Mouse (Mus musculus): ENCODE results near the gene Efs. TPM values are rescaled to one million over a fixed set of nuclear protein-coding genes. Genes with fewer than 3 reads are reported as not detected.
"Not testable (repeated sequence)": the region's sequence is repeated elsewhere in the genome, so short reads cannot be mapped to it uniquely, and the experiment has no call there.

Gene Efs
- total RNA-seq, 1 experiment from 2014 or later: 3.6 TPM

DNA sequence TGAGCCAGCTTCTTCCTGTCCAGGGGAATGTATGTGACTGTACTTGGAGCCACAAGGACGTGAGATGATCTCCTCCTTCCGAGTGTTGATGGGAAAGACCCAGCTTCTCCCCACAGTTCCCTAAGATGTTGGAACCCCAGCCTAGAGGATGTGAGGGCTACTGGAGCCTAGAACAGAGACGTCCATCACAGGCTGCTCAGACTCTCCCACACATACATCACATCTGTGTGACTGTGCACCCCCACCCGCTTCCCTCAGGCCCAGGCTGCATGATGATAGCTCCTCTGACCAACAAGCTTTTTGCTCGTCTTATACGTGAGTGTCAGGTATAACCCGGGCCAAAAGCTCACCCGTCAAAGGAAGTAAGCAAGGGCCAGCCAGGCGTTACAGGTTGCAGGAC, 22.9 kb upstream of the Efs start:
- no peak for DNase-seq

DNA sequence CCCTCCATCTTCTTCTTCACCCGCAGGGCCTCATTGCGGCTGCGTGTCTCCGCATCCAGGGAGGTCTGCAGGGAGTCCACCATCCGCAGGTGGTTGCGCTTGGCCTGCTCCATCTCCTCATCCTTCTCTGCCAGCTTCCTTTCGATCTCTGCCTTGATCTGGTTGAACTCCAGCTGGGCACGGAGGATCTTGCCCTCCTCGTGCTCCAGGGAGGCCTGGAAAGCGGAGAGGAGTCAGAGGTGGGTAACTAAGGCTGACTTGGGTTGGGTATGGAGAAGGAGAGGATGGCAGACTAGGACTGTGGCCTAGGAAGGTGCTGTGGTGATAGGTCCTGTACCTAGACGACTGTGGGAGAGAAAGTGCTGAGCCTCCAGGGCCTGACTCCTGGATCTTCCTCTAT, 21.1 kb upstream of the Efs start:
- DNase-seq: not testable (repeated sequence)

- no peak for DNase-seq
Observed at GRCm38 (mm10) chr14:54945975-54946704, 20.2 kb upstream of the Efs start.

- no peak for DNase-seq
Observed at GRCm38 (mm10) chr14:54944939-54945338, 19.0 kb upstream of the Efs start.

DNA sequence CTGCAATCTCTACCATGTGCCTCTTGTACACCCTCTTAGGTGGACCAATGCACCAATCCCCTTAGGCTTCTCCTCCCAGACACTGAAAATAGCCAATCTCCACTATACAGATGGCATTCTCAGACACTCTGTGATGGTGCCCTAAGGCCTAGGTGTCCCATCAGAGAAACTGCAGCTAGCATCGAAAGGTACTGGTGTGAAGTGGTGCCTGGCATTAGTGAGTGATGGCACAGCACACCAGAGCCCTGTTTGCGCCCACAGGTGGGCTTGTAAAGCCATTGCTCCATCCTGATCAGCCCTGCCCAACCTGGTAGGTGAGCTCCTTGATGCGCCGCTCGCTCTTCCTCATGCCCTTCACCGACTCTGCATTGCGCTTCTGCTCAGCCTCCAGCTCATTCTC, 18.0 kb upstream of the Efs start:
- DNase-seq: no peak

- DNase-seq: no peak
Observed at GRCm38 (mm10) chr14:54942479-54942878, 16.6 kb upstream of the Efs start.

GRCm38 (mm10) chr14:54941024-54941978, 15.4 kb upstream of the Efs start:
- no peak for DNase-seq

- no peak for DNase-seq
Observed at GRCm38 (mm10) chr14:54940176-54940530, 14.2 kb upstream of the Efs start.

DNA sequence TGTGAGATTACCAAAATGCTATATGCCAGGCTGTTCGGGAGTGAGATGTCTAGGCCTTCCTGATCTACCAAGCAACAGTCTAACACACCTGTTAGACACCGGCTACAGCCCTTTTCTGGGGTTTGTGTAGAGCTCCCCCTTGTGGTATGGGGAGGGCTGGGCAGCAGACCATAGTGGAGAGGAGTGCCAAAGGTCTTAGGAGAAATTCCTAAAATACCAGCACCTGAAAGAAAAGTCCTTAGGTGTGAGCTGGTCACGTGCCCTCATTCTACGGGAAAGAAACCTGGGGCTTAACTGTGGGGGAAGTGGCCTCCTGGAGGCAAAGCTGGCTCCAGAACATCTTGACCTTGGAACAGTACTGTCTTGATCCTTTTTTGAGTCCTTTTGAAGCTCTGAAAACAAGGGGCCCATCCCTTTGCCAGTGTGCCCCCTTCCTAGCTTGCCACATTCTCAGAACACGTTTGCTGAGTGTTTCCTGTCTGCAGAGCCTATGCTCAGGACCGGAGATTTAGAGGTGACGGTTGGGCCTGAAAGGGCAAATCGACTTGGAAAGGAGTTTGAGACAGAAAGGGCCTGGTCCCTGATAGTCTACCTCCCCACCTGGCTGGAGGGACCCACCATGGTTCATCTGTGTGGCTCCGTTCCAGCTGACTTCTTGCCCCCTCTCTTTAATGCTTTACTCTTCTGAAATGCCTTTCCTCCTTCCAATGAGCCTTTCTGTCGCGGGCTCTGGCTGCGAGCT, 13.7 kb upstream of the Efs start:
- DNase-seq: peak; percentile 57

- no peak for DNase-seq
Observed at GRCm38 (mm10) chr14:54938431-54939219, 12.7 kb upstream of the Efs start.

DNA sequence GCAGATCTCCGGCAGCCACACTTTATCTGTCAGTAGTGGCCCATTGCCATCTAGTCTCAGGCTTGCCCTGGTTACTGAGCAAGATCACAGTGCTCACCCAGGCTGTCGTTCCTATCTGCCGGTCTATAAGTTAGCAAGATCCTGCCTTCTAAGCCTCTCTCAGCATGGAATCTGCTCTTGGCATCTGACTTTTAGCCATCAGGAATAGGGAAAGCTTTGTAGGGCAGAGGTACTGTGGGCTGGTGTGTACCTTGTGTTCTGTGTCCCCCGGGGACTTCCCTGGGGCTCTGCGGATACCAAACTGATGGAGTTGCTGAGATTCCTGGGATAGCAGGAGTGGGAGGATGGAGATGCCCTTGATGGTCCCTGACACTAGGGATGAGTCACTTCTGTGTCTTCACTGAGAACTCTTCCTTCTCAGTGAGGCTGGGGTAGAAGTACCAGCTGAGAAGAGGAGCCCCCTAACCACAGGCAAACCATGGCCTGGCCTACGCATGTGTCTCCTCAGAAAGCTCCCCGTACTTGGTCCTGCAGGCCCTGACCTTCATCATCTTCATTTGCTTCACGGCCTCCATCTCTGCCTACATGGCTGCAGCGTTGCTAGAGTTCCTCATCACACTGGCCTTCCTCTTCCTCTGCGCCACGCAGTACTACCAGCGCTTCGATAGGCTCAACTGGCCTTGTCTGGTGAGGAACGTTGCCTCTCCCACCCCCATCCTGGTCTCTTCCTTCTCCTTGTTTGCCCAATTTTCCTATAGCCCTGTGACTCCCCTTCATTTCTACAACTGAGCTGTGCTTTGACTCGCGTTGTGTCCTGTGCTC, 11.6 kb upstream of the Efs start:
- no peak for DNase-seq

DNA sequence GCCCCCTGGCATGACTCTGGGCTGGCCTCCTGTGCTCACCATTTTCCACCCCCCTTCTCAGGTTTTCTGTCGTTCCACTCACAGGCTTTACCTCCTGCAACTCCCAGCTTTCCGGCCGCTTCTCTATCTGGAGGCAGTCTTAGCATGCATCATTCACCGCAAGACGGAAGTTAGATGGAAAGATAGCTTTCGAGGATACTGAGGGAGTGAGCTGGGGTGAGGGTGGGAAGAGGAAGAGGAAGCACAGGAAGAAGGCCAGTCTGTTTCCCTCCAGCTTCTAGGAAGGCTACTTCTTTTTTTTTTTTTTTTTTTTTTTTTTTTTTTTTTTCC, 10.9 kb upstream of the Efs start:
- no peak for DNase-seq

- DNase-seq: no peak
Observed at GRCm38 (mm10) chr14:54935904-54936830, 10.2 kb upstream of the Efs start, which contains the start of gene Cmtm5. Gene Cmtm5, plus strand, starts transcription at chr14:54936261.

DNA sequence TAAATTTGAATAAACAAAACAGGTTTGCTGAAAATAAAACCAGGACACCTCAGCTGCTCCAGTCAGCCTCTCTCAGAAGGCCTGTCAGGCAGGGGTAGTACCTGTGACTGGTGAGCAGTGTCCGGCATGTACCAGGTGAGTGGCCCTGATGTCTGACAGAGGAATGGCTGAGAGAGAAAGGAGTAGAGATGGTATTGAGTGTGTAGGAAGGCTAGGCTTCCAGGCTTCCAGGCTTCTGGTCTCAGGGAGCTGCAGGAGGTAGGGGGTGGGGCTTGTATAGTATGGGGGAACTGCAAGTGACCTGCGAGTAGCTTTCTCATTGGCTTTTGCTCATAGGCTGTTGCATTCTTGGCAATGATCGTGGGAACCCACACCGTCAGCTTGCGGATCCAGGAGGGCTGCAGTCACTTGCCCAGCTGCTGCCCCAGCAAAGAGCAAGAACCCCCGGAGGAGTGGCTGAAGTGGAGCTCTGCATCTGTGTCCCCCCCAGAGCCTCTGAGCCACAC, 6.8 kb upstream of the Efs start, which contains the start of gene Il25:
Gene Il25 (plus strand): TSS at position 51 of the 506 bp plus-strand sequence.
- DNase-seq: no peak

GRCm38 (mm10) chr14:54930431-54930830, 4.5 kb upstream of the Efs start:
- no peak for DNase-seq

DNA sequence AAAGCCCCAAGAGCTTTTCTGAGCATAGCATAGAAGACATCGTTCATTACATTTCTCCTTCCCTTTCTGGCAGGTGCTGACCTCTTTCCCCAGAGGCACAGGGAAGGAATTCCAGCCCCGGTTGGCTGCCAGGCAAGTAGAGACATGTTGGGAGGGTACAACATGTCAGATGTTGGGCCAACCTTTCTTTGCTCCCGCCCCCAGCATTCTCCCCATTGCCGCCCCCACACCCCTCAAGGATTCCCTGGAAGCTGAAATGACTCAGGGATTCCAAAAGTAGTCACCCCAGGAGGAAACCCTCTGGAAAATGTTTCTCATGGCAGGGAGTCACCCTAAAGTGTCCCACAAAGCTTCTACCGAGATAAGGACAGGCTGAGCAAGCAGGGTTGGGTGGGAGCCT, 3.9 kb upstream of the Efs start:
- no peak for DNase-seq

DNA sequence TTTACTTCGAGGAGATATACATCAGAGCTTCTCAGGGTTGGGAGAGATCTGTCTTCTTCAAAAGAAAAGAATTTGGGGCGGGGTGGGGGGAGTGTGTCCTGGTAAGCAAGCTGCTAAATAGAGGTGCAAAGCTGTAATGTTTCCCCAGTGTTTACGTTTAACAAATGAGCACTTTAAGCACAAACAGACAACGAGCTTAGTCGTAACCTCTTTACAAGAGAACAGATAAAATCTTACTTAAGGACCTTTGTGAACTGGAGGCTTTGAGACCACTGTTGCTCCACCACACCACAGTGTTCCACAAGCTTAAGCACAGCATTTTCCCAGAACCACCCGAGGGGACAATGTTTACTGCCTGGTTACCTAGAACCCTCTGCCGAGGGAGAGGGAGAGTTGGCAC, 1.4 kb upstream of the Efs start:
- DNase-seq: no peak

DNA sequence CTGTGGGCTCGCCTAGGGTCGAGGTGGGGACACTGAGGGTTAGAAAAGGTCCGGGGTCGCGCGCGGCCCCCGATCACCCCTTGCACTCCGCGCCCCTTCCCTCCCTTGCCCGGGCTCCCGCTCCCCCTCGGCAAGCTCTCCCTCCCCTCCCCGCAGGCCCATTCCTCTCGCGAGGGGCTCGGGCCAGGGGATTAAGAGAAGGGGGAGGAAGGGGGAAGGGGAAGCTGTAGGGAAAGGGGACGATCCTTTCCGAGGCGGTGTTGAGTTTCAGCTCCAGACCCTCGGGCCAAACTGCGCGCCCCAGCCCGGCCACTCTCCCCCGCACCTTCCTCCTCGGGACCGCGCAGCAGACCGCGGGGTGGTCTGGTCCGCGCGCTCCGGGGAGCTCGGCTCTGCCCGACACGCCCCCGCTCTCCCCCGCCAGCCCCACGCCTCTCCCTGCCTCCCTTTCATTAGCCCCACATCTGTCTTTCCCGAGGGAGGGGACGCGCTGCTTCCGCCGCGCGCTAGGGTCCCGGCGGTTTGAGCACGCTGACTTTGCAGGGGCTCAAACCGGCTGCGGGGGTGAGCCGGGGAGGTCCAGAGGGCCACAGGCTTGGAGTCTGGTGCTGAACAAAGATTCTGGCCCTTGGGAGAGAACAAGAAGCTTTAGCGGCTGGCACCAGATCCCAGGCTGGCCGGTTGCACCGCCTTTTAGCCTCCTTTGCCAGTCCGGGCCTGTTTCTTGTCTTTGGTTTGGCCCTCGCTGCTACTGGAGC, 654 bp upstream of the Efs start:
- peak; percentile 33 for DNase-seq
